Mouse (Mus musculus): Measurements from ENCODE around the gene Tbc1d16.

Tbc1d16 gene

GRCm38 (mm10) chr11:119176389-119177179 lies 51.7 kb downstream of the Tbc1d16 start:
- no peak for DNase-seq (ENCODE audit: low spot score in 2 of 2)

- DNase-seq (ENCODE audit: low spot score in 2 of 2): no peak
Observed at GRCm38 (mm10) chr11:119171588-119171987, 56.7 kb downstream of the Tbc1d16 start.

- DNase-seq (ENCODE audit: low spot score in 2 of 2): no peak
Observed at GRCm38 (mm10) chr11:119168851-119169250, 59.4 kb downstream of the Tbc1d16 start.

GRCm38 (mm10) chr11:119165995-119166394 lies 62.3 kb downstream of the Tbc1d16 start:
- DNase-seq (ENCODE audit: low spot score in 2 of 2): no peak

- DNase-seq (ENCODE audit: low spot score in 2 of 2): no peak
Observed at GRCm38 (mm10) chr11:119164375-119164774, 63.9 kb downstream of the Tbc1d16 start.

- DNase-seq (ENCODE audit: low spot score in 2 of 2): no peak
Observed at GRCm38 (mm10) chr11:119163734-119163992, 64.6 kb downstream of the Tbc1d16 start.

- no peak for DNase-seq (ENCODE audit: low spot score in 2 of 2)
Observed at GRCm38 (mm10) chr11:119162959-119163733, 65.2 kb downstream of the Tbc1d16 start.

GRCm38 (mm10) chr11:119161665-119162064 lies 66.6 kb downstream of the Tbc1d16 start:
- no peak for DNase-seq (ENCODE audit: low spot score in 2 of 2)

GRCm38 (mm10) chr11:119160050-119160449 lies 68.2 kb downstream of the Tbc1d16 start:
- DNase-seq (ENCODE audit: low spot score in 2 of 2): no peak

- no peak for DNase-seq (ENCODE audit: low spot score in 2 of 2)
Observed at GRCm38 (mm10) chr11:119159496-119159895, 68.8 kb downstream of the Tbc1d16 start.

- DNase-seq (ENCODE audit: low spot score in 2 of 2): no peak
Observed at GRCm38 (mm10) chr11:119157377-119158189, 70.7 kb downstream of the Tbc1d16 start.

GRCm38 (mm10) chr11:119156481-119157254 lies 71.6 kb downstream of the Tbc1d16 start:
- no peak for DNase-seq (ENCODE audit: low spot score in 2 of 2)

- DNase-seq (ENCODE audit: low spot score in 2 of 2): no peak
Observed at GRCm38 (mm10) chr11:119155638-119156480, 72.4 kb downstream of the Tbc1d16 start.

GRCm38 (mm10) chr11:119152321-119152831 lies 75.9 kb downstream of the Tbc1d16 start:
- no peak for DNase-seq (ENCODE audit: low spot score in 2 of 2)

GRCm38 (mm10) chr11:119151073-119151607 lies 77.2 kb downstream of the Tbc1d16 start:
- DNase-seq (ENCODE audit: low spot score in 2 of 2): no peak

- DNase-seq (ENCODE audit: low spot score in 2 of 2): no peak
Observed at GRCm38 (mm10) chr11:119150442-119150841, 77.9 kb downstream of the Tbc1d16 start.

GRCm38 (mm10) chr11:119148829-119149228 lies 79.5 kb downstream of the Tbc1d16 start:
- no peak for DNase-seq (ENCODE audit: low spot score in 2 of 2)

- DNase-seq (ENCODE audit: low spot score in 2 of 2): no peak
Observed at GRCm38 (mm10) chr11:119147153-119147552, 81.1 kb downstream of the Tbc1d16 start.

- DNase-seq (ENCODE audit: low spot score in 2 of 2): no peak
Observed at GRCm38 (mm10) chr11:119146140-119146539, 82.2 kb downstream of the Tbc1d16 start.

GRCm38 (mm10) chr11:119144801-119145475 lies 83.4 kb downstream of the Tbc1d16 start:
- DNase-seq (ENCODE audit: low spot score in 2 of 2): no peak

All from frontal cortex, postnatal 14 days (tissue).